Mouse (Mus musculus) embryonic facial prominence, embryonic 11.5 days (tissue): ENCODE measurements around the gene Arv1. TPM values are rescaled to one million over a fixed set of nuclear protein-coding genes. Genes with fewer than 3 reads are reported as not detected.

ENCODE experiments used
- ATAC-seq: fragments of 200-750 bp; cut with Nextera tagmentation; replicated peaks from 2 replicates; pipeline ENCODE4 v1.8.0; 2017; ENCODE audit warnings: low read depth; ENCODE audit not compliant: insufficient number of reproducible peaks, low FRiP score, low TSS enrichment
- DNase-seq: peaks from one replicate; pipeline ENCODE4 v3.0.0-alpha.2; 2015; ENCODE audit warnings: low spot score
- H3K27ac ChIP-seq: fragments of 300-500 bp; sonication (generic); replicated peaks from 2 replicates; pipeline ENCODE4 v1.5.1; 2014; ENCODE audit warnings: mild to moderate bottlenecking, low read depth, low read length, control low read depth
- H3K27me3 ChIP-seq: fragments of 300-500 bp; sonication (generic); 2 replicates; pipeline ENCODE4 v1.6.1; 2014; ENCODE audit warnings: mild to moderate bottlenecking, low read length, moderate library complexity, mixed read lengths; ENCODE audit not compliant: control insufficient read depth, insufficient read depth
- H3K36me3 ChIP-seq: fragments of 300-500 bp; sonication (generic); replicated peaks from 2 replicates; pipeline ENCODE4 v1.6.1; 2014; ENCODE audit warnings: low read depth, mild to moderate bottlenecking, low read length, moderate library complexity, mixed read lengths; ENCODE audit not compliant: control insufficient read depth, insufficient read depth
- H3K4me1 ChIP-seq: fragments of 300-500 bp; sonication (generic); 2 replicates; pipeline ENCODE4 v1.6.1; 2014; ENCODE audit warnings: low read length, mixed read lengths; ENCODE audit not compliant: control insufficient read depth, insufficient read depth
- H3K4me2 ChIP-seq: fragments of 300-500 bp; sonication (generic); 2 replicates; pipeline ENCODE4 v1.6.1; 2014; ENCODE audit warnings: low read depth, mild to moderate bottlenecking, control low read depth, low read length, moderate library complexity
- H3K4me3 ChIP-seq: fragments of 300-500 bp; sonication (generic); 2 replicates; pipeline ENCODE4 v1.5.1; 2014; ENCODE audit warnings: low read depth, low read length, control low read depth
- H3K9ac ChIP-seq: fragments of 300-500 bp; sonication (generic); replicated peaks from 2 replicates; pipeline ENCODE4 v1.6.1; 2014; ENCODE audit warnings: mild to moderate bottlenecking, control low read depth, low read length
- H3K9me3 ChIP-seq: fragments of 300-500 bp; sonication (generic); replicated peaks from 2 replicates; pipeline ENCODE4 v1.6.1; 2016; ENCODE audit warnings: mild to moderate bottlenecking, low read length, inconsistent platforms, mixed read lengths; ENCODE audit not compliant: control insufficient read depth
- WGBS: fragments of 180-500 bp; shearing (Covaris S2); extraction: QIAGEN DNeasy Blood & Tissue Kit; methylation state at CpG from one replicate; pipeline ENCODE4 v1.1.7; 2014; 5-methylcytosine and 5-hydroxymethylcytosine counted together
- polyA plus RNA-seq: library from polyadenylated mRNA; unstranded; fragments of >200 nt; fragmentation: Nextera tagmentation; extraction: Ambion mirVana; gene quantifications from 2 replicates; pipeline ENCODE4 v1.2.1, GENCODE M21; 2014

Arv1 gene
- polyA plus RNA-seq, 1 experiment from 2014 or later = 25.7 TPM

DNA sequence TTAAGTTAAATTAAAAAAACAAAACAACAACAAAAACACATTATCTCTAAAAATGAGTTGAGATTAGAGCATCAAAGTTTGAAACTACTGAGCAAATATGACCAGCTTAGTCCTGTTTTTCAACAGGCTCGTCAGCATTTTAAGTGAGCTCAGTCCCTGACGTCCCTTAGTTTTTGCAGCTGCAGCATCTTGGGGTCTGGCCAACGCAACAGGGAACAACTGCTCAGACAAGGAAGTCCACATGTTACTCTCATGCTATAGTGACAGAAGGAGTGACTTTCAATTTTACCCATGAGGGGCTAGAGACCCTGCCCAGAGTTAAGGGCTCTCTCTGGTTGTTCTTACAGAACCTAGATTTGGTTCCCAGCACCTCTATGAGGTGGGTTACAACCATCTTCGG is 17.6 kb upstream of the Arv1 start:
- H3K9ac ChIP-seq = no peak overlapping the region
- ATAC-seq = no peak
- H3K36me3 ChIP-seq = no peaks in the 10 kb centered on the region; the same call in none of the 2 replicates

DNA sequence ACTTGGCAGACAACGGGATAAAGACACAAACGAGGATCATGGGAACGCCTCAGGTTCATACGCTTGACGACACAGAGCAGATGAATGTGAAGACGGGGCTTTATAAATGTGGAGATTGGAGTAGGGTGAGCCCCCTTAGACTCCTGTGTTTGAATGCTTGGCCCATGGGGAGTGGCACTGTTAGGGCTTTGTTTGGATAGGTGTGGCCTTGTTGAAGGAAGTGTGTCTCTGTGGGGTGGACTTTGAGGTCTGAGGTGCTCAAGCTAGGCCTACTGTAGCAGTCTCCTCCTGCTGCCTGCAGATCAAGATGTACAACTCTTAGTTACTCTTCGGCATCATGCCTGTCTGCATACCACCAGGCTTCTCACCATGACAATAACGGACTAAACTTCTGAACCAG is 16.1 kb upstream of the Arv1 start:
- no peaks in the 10 kb centered on the region for H3K9me3 ChIP-seq
- no peaks in the 10 kb centered on the region; the same call in 1 of the 2 replicates for H3K36me3 ChIP-seq
- no peaks in the 10 kb centered on the region for H3K4me1 ChIP-seq
- no peak for ATAC-seq
- no peak overlapping the region for H3K9ac ChIP-seq
- H3K27ac ChIP-seq = no peak overlapping the region
- WGBS = 95% methylated on average over 8 of the region's 8 CpGs
- H3K27me3 ChIP-seq = no peaks in the 10 kb centered on the region
- DNase-seq = no peak
- no peak overlapping the region for H3K4me3 ChIP-seq
- H3K4me2 ChIP-seq = no peak overlapping the region

More for the DNA sequence above, 17.6 kb upstream of the Arv1 start:
- no peak overlapping the region for H3K4me3 ChIP-seq
- no peak for DNase-seq
- H3K4me1 ChIP-seq = no peaks in the 10 kb centered on the region
- no peak overlapping the region for H3K4me2 ChIP-seq
- WGBS = 91% methylated on average over 4 of the region's 4 CpGs
- H3K9me3 ChIP-seq = no peaks in the 10 kb centered on the region
- H3K27ac ChIP-seq = no peak overlapping the region
- H3K27me3 ChIP-seq = no peaks in the 10 kb centered on the region

DNA sequence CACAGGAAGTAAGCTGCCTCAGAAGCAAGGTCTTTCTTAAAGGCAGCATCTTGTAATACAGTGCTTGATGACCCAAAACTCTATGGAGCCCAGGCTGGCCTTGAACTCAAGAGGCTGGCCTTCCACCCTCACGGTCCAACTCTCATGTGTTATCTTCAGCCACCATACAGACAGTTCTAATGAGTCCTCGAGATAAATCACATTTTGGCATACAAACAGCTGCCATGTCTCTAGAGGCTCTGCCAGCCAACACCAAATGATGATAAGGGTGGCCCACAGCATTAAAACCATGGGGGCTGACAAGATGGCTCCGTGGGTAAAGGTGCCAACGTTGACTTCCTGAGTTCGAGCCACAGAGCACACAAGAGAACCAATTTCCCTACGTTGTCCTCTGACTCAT is 8.7 kb upstream of the Arv1 start:
- WGBS = 91% methylated on average over 6 of the region's 6 CpGs
- DNase-seq (no peak), ATAC-seq (no peak)
- Histone ChIP-seq H3K27ac (no peak overlapping the region), H3K36me3 (peaks cover 5% of the 10 kb centered on the region), H3K4me2 (no peak overlapping the region), H3K9ac (no peak overlapping the region), H3K4me1 (no peaks in the 10 kb centered on the region), H3K4me3 (no peak overlapping the region), H3K27me3 (no peaks in the 10 kb centered on the region), H3K9me3 (no peaks in the 10 kb centered on the region)

DNA sequence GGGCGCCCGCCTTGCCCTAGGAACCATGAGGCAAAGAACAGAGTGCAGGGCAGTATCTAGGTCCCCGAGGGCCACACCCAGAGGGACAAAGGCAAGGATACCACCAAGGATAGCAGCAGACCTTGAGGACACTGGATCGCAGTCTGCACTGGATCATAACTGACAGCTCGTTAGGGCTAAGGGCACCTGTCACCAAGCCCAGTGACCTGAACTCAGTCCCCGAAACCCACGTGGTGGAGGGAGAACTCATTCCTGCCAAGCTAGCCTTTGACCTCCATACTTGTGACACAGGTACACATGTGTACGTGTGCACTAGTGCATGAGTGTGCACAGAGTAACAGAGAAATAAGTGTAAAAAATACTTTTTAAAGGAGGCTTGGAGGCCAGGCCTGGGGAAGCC is 6.2 kb upstream of the Arv1 start:
- ATAC-seq (no peak), DNase-seq (no peak)
- H3K4me2 ChIP-seq = no peak overlapping the region
- H3K9me3 ChIP-seq = no peaks in the 10 kb centered on the region
- peaks cover 5% of the 10 kb centered on the region for H3K36me3 ChIP-seq
- peaks cover 4% of the 10 kb centered on the region for H3K4me1 ChIP-seq
- no peak overlapping the region for H3K4me3 ChIP-seq
- H3K27ac ChIP-seq = no peak overlapping the region
- H3K9ac ChIP-seq = no peak overlapping the region
- H3K27me3 ChIP-seq = no peaks in the 10 kb centered on the region
- 88% methylated on average over 8 of the region's 8 CpGs for WGBS

DNA sequence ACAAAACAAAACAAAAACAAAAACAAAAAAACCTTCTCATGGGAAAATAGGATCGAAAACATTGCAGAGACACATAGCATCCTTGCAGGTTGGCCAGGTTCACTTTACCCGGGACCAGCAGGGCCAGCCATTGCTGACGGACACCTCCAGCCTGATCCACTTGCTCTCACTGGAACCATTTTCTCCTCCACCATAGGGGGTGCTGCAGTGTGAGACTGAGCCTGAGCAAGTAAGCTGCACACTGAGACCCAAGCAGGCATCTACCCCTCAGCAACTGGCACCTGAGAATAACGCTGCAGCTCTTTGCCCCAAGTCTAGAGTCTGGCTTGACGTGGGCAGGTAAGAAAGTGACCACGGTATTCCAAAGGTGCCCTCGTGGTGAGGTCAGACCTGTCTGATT is 1.8 kb upstream of the Arv1 start:
- no peak for ATAC-seq
- DNase-seq = no peak
- 74% methylated on average over 7 of the region's 7 CpGs for WGBS
- H3K4me1 ChIP-seq = peaks cover 4% of the 10 kb centered on the region
- H3K27me3 ChIP-seq = no peaks in the 10 kb centered on the region
- no peak overlapping the region for H3K4me3 ChIP-seq
- no peak overlapping the region for H3K4me2 ChIP-seq
- no peak overlapping the region for H3K27ac ChIP-seq
- no peaks in the 10 kb centered on the region for H3K36me3 ChIP-seq
- H3K9ac ChIP-seq = no peak overlapping the region
- no peaks in the 10 kb centered on the region for H3K9me3 ChIP-seq

DNA sequence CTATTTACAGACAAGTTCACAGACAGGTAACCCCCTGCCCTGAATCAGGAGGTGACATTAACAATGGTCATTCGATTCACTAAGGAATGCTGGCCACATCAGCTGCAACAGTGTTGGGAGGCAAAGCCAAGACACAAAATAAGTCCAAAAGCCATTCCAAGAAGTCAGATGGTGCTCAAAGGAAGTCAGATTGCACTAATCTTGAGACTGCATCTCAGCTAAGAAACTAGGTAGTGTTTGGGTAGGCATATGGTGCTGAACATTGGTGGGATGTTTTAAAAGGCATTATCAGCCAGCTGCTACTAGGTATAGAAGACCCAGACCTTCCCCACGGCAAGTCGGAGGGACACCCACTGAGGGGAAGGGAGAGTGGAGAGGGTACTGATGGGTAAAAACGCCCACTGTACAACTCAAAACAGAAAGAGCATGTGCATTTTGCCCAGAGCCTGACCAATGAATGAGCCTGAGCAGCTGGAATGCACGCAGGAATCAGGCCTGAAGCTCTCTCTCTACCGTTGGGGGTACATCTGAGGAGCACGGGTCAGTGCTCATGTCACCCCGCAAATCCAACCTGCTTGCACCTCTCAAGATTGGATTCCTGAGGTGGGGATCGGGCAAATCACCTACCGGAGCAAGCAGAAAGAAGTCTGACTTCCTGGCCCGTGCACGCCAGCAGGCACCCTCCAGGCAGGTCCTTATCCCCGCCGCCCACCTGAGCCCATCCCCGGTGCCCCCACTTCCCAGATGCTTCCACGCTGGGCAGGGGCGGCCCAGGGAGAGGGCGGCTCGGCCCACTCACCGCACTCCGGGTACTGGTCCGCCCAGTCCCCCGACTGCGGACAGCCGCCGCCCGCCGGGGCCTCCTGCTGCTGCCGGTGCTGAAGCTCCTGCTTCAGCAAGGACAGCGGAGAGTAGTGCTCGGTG is 739 bp upstream of the Arv1 start:
- Histone ChIP-seq H3K4me2 (peak overlapping the region; percentile 84), H3K9me3 (no peaks in the 10 kb centered on the region), H3K36me3 (peaks cover 2% of the 10 kb centered on the region; the same call in 1 of the 2 replicates), H3K4me1 (peaks cover 4% of the 10 kb centered on the region), H3K9ac (peak overlapping the region; percentile 84), H3K27ac (no peak overlapping the region), H3K4me3 (peak overlapping the region; percentile 98), H3K27me3 (no peaks in the 10 kb centered on the region)
- 2% methylated on average over 31 of the region's 31 CpGs for WGBS
- peak; percentile 70 for ATAC-seq
- no peak for DNase-seq

DNA sequence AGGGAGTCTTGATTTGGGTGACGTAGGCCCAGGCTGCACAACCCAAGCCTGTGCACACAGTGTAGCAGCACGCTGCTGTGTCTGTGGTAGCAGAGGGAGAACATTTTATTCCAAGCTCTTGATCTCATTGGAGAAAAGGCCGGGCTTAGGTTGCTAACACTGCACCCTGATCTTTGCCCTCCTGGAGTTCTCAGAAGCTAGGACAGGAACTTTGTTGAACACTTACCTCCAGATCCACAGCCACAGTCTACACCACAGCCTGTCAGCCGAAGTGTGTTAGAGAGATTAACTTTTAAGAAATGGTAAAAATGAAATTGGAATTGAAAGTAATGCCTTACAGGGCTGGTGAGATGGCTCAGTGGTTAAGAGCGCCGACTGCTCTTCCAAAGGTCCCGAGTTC is 2.4 kb downstream of the Arv1 start:
- H3K4me1 ChIP-seq = peaks cover 4% of the 10 kb centered on the region
- no peak overlapping the region for H3K27ac ChIP-seq
- no peak overlapping the region for H3K4me2 ChIP-seq
- H3K9ac ChIP-seq = no peak overlapping the region
- H3K4me3 ChIP-seq = no peak overlapping the region
- ATAC-seq (no peak), DNase-seq (no peak)
- no peaks in the 10 kb centered on the region for H3K27me3 ChIP-seq
- 92% methylated on average over 7 of the region's 7 CpGs for WGBS
- H3K9me3 ChIP-seq = no peaks in the 10 kb centered on the region
- peaks cover 2% of the 10 kb centered on the region; the same call in 1 of the 2 replicates for H3K36me3 ChIP-seq

DNA sequence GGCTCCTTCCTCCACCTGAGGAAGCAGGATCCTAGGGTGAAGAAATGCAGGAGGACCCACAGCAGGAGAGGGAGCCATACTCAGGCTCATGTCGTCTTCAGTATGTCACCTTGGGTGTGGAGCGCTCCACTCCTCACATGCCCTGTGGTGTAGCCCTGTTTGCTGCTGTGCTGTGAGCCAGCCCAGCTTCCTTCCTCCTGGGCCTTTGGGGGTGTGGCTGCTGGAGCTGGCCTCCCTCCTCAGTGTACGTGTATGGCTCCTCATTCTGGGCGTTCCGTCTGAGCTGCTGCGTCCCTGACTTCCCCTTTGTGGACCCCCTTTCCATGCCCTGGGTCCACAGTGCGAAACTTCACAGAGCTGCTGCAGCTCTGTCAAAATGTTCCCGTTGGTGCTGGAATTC is 10.9 kb downstream of the Arv1 start:
- no peak for DNase-seq
- H3K4me1 ChIP-seq = no peaks in the 10 kb centered on the region
- no peak overlapping the region for H3K27ac ChIP-seq
- no peaks in the 10 kb centered on the region for H3K27me3 ChIP-seq
- no peak overlapping the region for H3K4me2 ChIP-seq
- no peak overlapping the region for H3K4me3 ChIP-seq
- 89% methylated on average over 8 of the region's 8 CpGs for WGBS
- ATAC-seq = no peak
- H3K9me3 ChIP-seq = no peaks in the 10 kb centered on the region
- H3K9ac ChIP-seq = no peak overlapping the region
- H3K36me3 ChIP-seq = peaks cover 28% of the 10 kb centered on the region
